Mouse (Mus musculus): ENCODE measurements around the gene Myo16. TPM values are rescaled to one million over a fixed set of nuclear protein-coding genes. Genes with fewer than 3 reads are reported as not detected.

Gene Myo16
- not detected in 2 replicates for polyA plus RNA-seq (2012)

DNA sequence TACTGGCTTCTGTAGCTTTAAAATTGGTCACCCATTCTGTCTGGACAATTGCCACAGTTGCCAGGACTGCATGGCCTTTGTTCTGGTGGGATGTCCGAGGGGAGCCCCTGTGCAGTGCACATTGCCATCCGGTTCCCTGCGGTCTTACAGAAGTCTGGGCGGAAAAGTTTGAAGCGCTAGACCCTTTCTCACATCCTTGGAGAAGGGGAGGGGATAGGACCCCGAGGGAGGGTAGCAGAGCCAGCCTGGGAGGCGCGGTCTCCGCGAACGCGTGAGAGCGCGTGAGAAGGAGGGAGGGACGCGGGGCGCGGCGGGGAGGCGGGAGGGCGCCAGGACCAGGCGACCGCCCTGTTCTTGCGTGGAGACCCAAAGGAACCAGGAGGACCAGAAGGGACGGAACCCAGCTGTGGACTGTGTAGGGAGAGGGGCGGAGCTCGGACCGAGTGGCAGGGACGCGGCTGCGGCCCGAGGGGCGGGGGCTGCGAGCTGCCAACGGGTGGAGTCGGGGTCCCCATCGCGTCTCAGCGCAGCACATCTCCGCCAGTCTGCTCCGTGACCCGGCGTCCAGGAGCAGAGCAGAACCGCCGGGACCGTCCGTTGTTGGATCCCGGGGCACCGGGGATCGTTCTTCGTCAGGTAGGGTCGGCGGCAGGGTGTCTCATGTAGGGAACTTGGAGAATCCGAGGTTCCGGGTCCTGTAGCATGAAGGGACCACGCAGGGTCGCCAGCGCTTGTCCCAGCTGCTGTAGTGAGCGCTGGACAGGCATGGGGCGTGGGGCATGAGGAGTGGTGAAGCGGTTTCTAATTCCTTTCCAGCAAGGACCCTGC is at the start of gene Myo16:
Gene Myo16 (plus strand): TSS at position 301 of the 828 bp plus-strand sequence.
- Histone ChIP-seq H3K9me3 (ENCODE audit: control insufficient read depth, low read length) (peaks cover 9% of the 10 kb centered on the region), H3K27me3 (ENCODE audit: control insufficient read depth) (peaks cover 17% of the 10 kb centered on the region), H3K36me3 (ENCODE audit: control insufficient read depth) (no peaks in the 10 kb centered on the region), H3K4me1 (ENCODE audit: control insufficient read depth) (no peaks in the 10 kb centered on the region), H3K4me3 (replicated peaks) (no peak within 1 kb of the TSS)
- no peak for TF ChIP-seq GATA1 (IDR thresholded peaks at IDR 0.05; ENCODE audit: low read length)
- no peak for TF ChIP-seq TAL1 (IDR thresholded peaks at IDR 0.05; ENCODE audit: low read length)

DNA sequence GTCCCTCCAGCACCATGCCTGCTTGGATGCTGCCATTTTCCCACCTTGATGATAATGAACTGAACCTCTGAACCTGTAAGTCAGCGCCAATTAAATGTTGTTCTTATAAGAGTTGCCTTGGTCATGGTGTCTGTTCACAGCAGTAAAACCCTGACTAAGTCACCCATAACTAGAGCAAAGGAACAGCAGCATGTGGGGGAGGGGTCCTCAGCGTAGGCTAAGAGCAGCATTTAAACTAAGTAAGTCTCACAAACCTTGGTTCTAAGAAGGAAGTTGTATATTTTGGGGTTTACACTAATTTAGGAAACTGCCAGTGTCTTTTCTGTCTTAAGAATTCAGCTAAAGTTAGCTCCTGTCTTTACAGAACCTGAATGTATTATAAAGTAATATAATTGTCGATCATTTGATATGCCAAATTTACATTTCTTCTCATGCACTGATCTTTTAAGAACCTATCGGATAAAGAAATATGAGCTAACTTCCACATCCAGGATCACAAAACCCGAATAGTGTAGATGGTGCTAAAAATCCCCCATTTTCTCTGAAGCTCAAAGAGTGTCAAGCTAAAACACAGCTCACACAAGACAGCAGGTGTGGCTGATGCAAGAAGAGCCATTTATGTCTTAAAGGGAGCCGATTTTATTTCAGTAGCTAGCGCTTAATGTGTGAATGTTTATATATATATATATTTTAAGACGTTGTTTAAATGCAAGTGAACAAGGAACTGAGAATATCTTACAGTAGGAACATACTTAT is 45.0 kb upstream of the Myo16 start:
- TF ChIP-seq GATA1 (IDR thresholded peaks at IDR 0.05; ENCODE audit: low read length) = no peak
- TF ChIP-seq TAL1 (IDR thresholded peaks at IDR 0.05; ENCODE audit: low read length) = no peak
- Histone ChIP-seq H3K9me3 (ENCODE audit: control insufficient read depth, low read length) (no peaks in the 10 kb centered on the region), H3K27me3 (ENCODE audit: control insufficient read depth) (no peaks in the 10 kb centered on the region), H3K36me3 (ENCODE audit: control insufficient read depth) (no peaks in the 10 kb centered on the region), H3K4me3 (replicated peaks) (no peak overlapping the region), H3K4me1 (ENCODE audit: control insufficient read depth) (no peaks in the 10 kb centered on the region)

DNA sequence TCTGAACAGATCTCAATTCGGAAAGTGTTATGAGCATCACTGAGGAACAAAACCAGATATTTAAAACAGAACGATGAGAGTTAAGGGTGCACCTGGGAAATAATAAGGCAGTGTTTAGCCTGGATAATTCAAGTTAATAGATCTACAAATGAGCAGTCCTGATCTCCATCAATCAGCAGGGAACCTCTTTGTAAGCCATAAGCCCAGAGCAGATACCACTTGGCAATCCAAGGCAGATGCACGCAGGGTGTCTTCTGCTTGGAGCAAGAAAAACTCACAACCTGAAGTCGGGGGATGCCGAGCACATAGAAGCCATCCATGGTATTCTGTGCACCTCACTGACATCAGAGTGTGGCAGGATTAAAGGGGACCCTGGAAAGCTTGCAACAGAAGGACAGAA is 31.0 kb upstream of the Myo16 start:
- Histone ChIP-seq H3K9me3 (ENCODE audit: control insufficient read depth, low read length) (no peaks in the 10 kb centered on the region; the same call in 1 of the 2 replicates), H3K4me3 (replicated peaks) (no peak overlapping the region), H3K4me1 (ENCODE audit: control insufficient read depth) (no peaks in the 10 kb centered on the region), H3K27me3 (ENCODE audit: control insufficient read depth) (no peaks in the 10 kb centered on the region), H3K36me3 (ENCODE audit: control insufficient read depth) (no peaks in the 10 kb centered on the region)
- no peak for TF ChIP-seq GATA1 (IDR thresholded peaks at IDR 0.05; ENCODE audit: low read length)
- no peak for TF ChIP-seq TAL1 (IDR thresholded peaks at IDR 0.05; ENCODE audit: low read length)

DNA sequence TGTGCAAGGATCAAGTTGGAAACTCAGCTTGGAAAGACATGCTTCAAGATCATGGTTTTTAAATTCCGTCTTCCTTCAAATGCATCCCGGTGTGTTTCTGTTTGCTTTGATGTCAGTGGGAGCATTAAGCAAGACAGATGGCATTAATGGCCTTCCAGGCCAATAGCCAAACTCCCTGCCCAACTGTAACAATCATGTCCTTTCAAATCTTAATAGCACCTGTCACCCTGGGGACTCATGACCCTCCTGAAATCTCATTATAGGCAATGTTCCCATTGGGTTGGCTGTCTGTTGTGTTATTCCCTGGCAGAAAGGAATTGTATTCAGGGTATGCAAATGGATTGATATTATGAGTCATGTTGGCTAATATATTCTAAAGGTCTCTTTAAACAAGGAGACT is 30.3 kb upstream of the Myo16 start:
- Histone ChIP-seq H3K36me3 (ENCODE audit: control insufficient read depth) (no peaks in the 10 kb centered on the region), H3K27me3 (ENCODE audit: control insufficient read depth) (no peaks in the 10 kb centered on the region), H3K9me3 (ENCODE audit: control insufficient read depth, low read length) (no peaks in the 10 kb centered on the region; the same call in 1 of the 2 replicates), H3K4me1 (ENCODE audit: control insufficient read depth) (no peaks in the 10 kb centered on the region), H3K4me3 (replicated peaks) (no peak overlapping the region)
- TF ChIP-seq TAL1 (IDR thresholded peaks at IDR 0.05; ENCODE audit: low read length) = no peak
- no peak for TF ChIP-seq GATA1 (IDR thresholded peaks at IDR 0.05; ENCODE audit: low read length)

DNA sequence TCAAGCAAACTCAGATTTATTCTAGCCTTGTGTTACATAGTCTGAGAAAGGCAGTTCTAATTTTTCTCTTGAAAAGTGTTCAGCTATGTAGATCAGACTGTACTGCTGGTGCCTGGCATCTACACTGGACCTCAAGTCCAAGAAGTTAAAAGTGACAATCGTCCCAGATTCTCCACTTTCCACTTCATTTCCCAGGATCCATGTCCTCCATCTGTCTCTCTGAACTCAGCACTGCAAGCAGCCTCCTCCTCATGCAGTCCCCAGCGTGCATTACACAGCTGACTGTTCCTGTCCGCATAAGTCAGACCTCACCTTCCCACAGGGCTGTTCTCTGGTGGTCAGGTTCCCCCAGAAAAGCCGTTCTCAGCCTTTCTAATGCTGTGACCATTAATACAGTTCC is 28.0 kb upstream of the Myo16 start:
- H3K4me1 ChIP-seq (ENCODE audit: control insufficient read depth) = no peaks in the 10 kb centered on the region

DNA sequence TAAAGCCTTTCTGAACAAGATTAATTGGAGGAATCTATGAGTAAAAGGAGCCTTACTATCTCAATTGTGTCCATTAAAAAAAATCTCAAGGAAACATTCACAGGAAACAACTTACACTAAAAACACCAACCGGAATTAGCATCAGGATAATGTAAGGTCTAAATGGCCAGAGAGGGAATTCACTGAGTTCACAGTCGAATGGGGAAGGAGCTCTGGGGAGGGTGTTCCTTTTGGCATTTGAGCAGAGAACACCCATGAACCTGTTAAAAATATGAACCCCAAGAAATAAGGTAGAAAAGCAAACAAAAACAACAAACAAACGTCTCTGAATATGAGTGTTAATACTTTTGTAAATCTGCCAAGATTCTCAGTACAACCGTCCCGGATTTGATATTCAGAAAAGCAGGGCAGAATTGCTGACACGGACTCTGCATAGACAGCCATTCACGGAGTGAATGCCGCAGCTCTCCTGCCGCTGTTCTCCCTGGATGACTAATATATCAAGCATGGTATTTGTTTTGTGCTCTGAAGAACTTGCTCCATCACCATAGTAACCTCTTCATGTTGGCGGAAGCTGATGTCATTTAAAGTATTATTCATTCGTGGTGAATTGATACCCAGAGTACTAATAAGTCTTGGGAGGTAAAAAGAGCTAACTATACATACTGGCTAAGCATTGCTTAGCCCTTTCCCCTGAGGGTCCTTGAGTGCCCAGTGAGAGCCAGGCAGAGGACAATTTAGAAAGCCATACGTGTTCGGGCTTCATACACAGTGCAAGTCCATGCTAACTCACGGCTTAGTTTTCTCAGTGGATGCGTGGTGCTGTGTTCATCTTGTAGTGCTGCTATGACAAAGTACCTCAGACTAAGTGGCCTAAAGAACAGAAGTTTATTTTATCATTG is 22.9 kb upstream of the Myo16 start:
- Histone ChIP-seq H3K4me1 (ENCODE audit: control insufficient read depth) (no peaks in the 10 kb centered on the region), H3K4me3 (replicated peaks) (no peak overlapping the region), H3K9me3 (ENCODE audit: control insufficient read depth, low read length) (no peaks in the 10 kb centered on the region; the same call in 1 of the 2 replicates), H3K27me3 (ENCODE audit: control insufficient read depth) (no peaks in the 10 kb centered on the region), H3K36me3 (ENCODE audit: control insufficient read depth) (no peaks in the 10 kb centered on the region)
- no peak for TF ChIP-seq TAL1 (IDR thresholded peaks at IDR 0.05; ENCODE audit: low read length)
- TF ChIP-seq GATA1 (IDR thresholded peaks at IDR 0.05; ENCODE audit: low read length) = no peak

More for the DNA sequence above, 28.0 kb upstream of the Myo16 start:
- Histone ChIP-seq H3K4me3 (replicated peaks) (no peak overlapping the region), H3K9me3 (ENCODE audit: control insufficient read depth, low read length) (no peaks in the 10 kb centered on the region; the same call in 1 of the 2 replicates), H3K36me3 (ENCODE audit: control insufficient read depth) (no peaks in the 10 kb centered on the region), H3K27me3 (ENCODE audit: control insufficient read depth) (no peaks in the 10 kb centered on the region)
- TF ChIP-seq TAL1 (IDR thresholded peaks at IDR 0.05; ENCODE audit: low read length) = no peak
- TF ChIP-seq GATA1 (IDR thresholded peaks at IDR 0.05; ENCODE audit: low read length) = no peak

DNA sequence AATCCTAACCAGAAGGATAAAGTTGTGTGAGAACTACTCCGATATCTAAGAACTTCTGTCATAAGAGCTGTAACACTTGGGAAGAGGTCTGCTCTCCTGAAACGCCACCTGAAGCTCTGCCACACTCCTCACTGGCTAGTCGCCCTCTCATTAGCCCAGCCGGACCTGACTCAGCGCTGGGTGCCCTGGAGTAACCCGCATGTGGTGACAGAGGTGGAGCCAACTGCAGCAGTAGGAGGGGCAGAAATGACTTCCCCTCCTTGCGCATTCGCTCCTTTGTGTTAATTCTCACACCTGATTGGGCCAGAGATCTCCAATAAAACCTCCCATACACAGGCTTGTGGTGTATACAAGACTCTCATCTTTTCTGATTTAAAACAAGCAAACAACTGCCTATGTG is 14.2 kb upstream of the Myo16 start:
- no peaks in the 10 kb centered on the region for H3K36me3 ChIP-seq (ENCODE audit: control insufficient read depth)
- H3K4me3 ChIP-seq (replicated peaks) = no peak overlapping the region
- no peak for TF ChIP-seq TAL1 (IDR thresholded peaks at IDR 0.05; ENCODE audit: low read length)
- TF ChIP-seq GATA1 (IDR thresholded peaks at IDR 0.05; ENCODE audit: low read length) = no peak
- H3K9me3 ChIP-seq (ENCODE audit: control insufficient read depth, low read length) = peaks cover 2% of the 10 kb centered on the region; the same call in 1 of the 2 replicates
- H3K4me1 ChIP-seq (ENCODE audit: control insufficient read depth) = no peaks in the 10 kb centered on the region
- H3K27me3 ChIP-seq (ENCODE audit: control insufficient read depth) = no peaks in the 10 kb centered on the region

DNA sequence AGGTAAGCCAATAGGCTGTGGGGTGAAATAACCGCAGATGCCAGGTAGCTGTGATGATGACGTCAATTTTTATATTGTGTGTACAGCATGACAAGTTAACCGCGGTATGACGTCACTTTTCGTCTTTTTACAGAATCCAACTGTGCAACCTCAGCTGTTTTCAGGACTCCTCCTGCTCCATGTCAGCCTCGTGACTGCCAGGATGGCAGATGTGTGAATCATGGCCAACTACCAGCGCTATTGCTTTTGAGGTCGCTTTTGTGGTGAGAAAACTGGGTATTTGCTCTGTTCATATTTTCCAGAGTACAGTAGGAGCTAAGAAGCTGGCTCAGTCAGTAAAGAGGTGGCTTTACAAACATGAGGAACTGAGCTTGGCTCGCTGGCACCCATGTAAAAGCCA is 9.8 kb upstream of the Myo16 start:
- Histone ChIP-seq H3K9me3 (ENCODE audit: control insufficient read depth, low read length) (no peaks in the 10 kb centered on the region), H3K4me1 (ENCODE audit: control insufficient read depth) (no peaks in the 10 kb centered on the region), H3K27me3 (ENCODE audit: control insufficient read depth) (no peaks in the 10 kb centered on the region), H3K4me3 (replicated peaks) (no peak overlapping the region), H3K36me3 (ENCODE audit: control insufficient read depth) (no peaks in the 10 kb centered on the region)
- TF ChIP-seq TAL1 (IDR thresholded peaks at IDR 0.05; ENCODE audit: low read length) = no peak

Data from erythroblast, embryonic 14.5 days (primary cell).